Mouse (Mus musculus) cerebellum, adult 2 months (tissue): ENCODE data around the gene Lemd2.

Experiments used
- CTCF ChIP-seq: fragments of 200-500 bp; IDR thresholded peaks from 2 replicates; pipeline ENCODE4 v1.5.1; 2011; ENCODE audit warnings: low read depth, mild to moderate bottlenecking, control low read depth, low read length, moderate library complexity, borderline replicate concordance; ENCODE audit not compliant: insufficient read depth
- POLR2A ChIP-seq: fragments of 200-500 bp; IDR thresholded peaks from 2 replicates; pipeline ENCODE4 v1.6.1; 2011; ENCODE audit warnings: low read length, control low read depth, borderline replicate concordance; ENCODE audit not compliant: insufficient read depth

GRCm38 (mm10) chr17:27176287-27176686, 28.0 kb downstream of the Lemd2 start:
- TF ChIP-seq CTCF (no peak), POLR2A (no peak)
